Comparison of ENCODE assay signal across 17 mouse cellular contexts in the genomic region with DNA sequence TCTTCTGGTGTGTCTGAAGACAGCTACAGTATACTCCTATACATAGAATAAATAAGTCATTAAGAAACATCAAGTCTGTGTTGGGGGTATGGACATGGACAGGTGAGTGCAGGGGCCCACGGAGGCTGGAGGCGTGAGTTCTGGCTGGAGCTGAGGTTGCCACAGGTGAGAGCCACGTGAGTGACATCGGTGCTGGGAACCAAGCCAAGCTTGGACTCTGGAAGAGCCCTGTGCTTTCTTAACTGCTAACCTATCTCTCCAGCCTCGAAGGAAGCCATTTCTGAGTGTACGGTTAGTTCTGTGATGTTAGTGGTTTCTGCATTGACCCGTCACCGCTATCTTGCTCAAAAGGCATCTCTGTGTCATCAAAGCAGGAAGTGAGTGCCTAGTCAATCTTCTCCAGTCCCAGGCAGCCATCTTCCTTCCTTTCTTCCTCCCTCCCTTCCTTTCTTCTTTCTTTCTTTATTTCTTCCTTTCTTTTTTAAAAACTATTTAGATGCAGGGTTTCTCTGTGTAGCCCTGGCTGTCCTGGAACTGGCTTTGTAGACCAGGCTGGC. TPM values are rescaled to one million over a fixed set of nuclear protein-coding genes. Genes with fewer than 3 reads are reported as not detected.
DNase-seq lines count a peak whose midpoint lies in the region; ATAC-seq lines count a peak whose summit lies in the region.
"Had no signal": no experiment of that assay in that cellular context is flagged by ENCODE, and none has a peak within 500 bp of the region (broad histone marks: within the 10 kb centered on the region; RNA-seq: fewer than 3 reads in every experiment).

No protein-coding gene starts in this region.

- peaks cover 75% of the 10 kb centered on the region for H3K4me1 ChIP-seq in heart, embryonic 13.5 days
- H3K4me1 ChIP-seq in liver, embryonic 13.5 days (replicated peaks), result peaks cover 91% of the 10 kb centered on the region

- H3K27me3 ChIP-seq in heart, embryonic 13.5 days (replicated peaks), result no peaks in the 10 kb centered on the region
- H3K27me3 ChIP-seq in liver, embryonic 13.5 days, result no peaks in the 10 kb centered on the region
- H3K27me3 ChIP-seq: heart, embryonic 15.5 days; kidney, embryonic 15.5 days had no signal

- 62% methylated on average over 8 of the region's 8 CpGs for WGBS in heart, embryonic 13.5 days
- WGBS in liver, embryonic 13.5 days (ENCODE audit: insufficient replicate concordance), result 36% methylated on average over 8 of the region's 8 CpGs

- peak overlapping the region; percentile 29; the same call in 1 of the 2 replicates for H3K27ac ChIP-seq in heart, embryonic 13.5 days (replicated peaks)
- peak overlapping the region; percentile 100 for H3K27ac ChIP-seq in liver, embryonic 13.5 days
- H3K27ac ChIP-seq: forebrain, embryonic 13.5 days; hindbrain, embryonic 12.5 days; kidney, embryonic 15.5 days; layer of hippocampus, adult 2 months; limb, embryonic 10.5 days; midbrain, embryonic 12.5 days; neural tube, embryonic 13.5 days had no signal

- H3K9me3 ChIP-seq in heart, embryonic 13.5 days, result no peaks in the 10 kb centered on the region
- no peaks in the 10 kb centered on the region for H3K9me3 ChIP-seq in liver, embryonic 13.5 days (replicated peaks)
- H3K9me3 ChIP-seq: forebrain, embryonic 13.5 days; heart, embryonic 15.5 days; hindbrain, embryonic 12.5 days; kidney, embryonic 15.5 days; limb, embryonic 10.5 days; midbrain, embryonic 12.5 days; neural tube, embryonic 13.5 days had no signal

- H3K4me2 ChIP-seq in heart, embryonic 13.5 days, result no peak overlapping the region
- H3K4me2 ChIP-seq in liver, embryonic 13.5 days, result no peak overlapping the region
- H3K4me2 ChIP-seq: forebrain, embryonic 13.5 days; heart, embryonic 15.5 days; hindbrain, embryonic 12.5 days; kidney, embryonic 15.5 days; midbrain, embryonic 12.5 days; neural tube, embryonic 13.5 days had no signal

- peaks cover 10% of the 10 kb centered on the region; the same call in 1 of the 2 replicates for H3K36me3 ChIP-seq in heart, embryonic 13.5 days
- H3K36me3 ChIP-seq in liver, embryonic 13.5 days, result no peaks in the 10 kb centered on the region
- H3K36me3 ChIP-seq: heart, embryonic 15.5 days; hindbrain, embryonic 12.5 days; kidney, embryonic 15.5 days; midbrain, embryonic 12.5 days; neural tube, embryonic 13.5 days had no signal

- no peak for DNase-seq in heart, postnatal 4 days
- DNase-seq in testis, postnatal 10 days (ENCODE audit: low spot score), result peak; percentile 46
- no peak for DNase-seq in testis, postnatal 14 days (ENCODE audit: low spot score)
- no peak for DNase-seq in liver, embryonic 13.5 days
- DNase-seq in B cell, adult 2 months, result no peak
- no peak for DNase-seq in urinary bladder, postnatal 25 days (ENCODE audit: low spot score)
- DNase-seq in gastrocnemius, postnatal 25 days, result no peak
- DNase-seq: thymus, postnatal 36 days had no signal

- H3K4me3 ChIP-seq in heart, embryonic 13.5 days, result no peak overlapping the region
- no peak overlapping the region for H3K4me3 ChIP-seq in liver, embryonic 13.5 days (replicated peaks)
- H3K4me3 ChIP-seq: forebrain, embryonic 13.5 days; heart, embryonic 15.5 days; hindbrain, embryonic 12.5 days; kidney, embryonic 15.5 days; layer of hippocampus, adult 2 months; limb, embryonic 10.5 days; midbrain, embryonic 12.5 days; neural tube, embryonic 13.5 days had no signal

- no peak overlapping the region for H3K9ac ChIP-seq in heart, embryonic 13.5 days
- H3K9ac ChIP-seq in liver, embryonic 13.5 days, result no peak overlapping the region
- H3K9ac ChIP-seq: forebrain, embryonic 13.5 days; heart, embryonic 15.5 days; hindbrain, embryonic 12.5 days; kidney, embryonic 15.5 days; midbrain, embryonic 12.5 days; neural tube, embryonic 13.5 days had no signal

- ATAC-seq in heart, embryonic 13.5 days (ENCODE audit: extremely low read depth, insufficient number of reproducible peaks, low FRiP score, low TSS enrichment), result no peak
- no peak for ATAC-seq in liver, embryonic 13.5 days (ENCODE audit: low read depth)
- ATAC-seq: forebrain, embryonic 13.5 days had no signal

RNA-seq across cellular contexts. Expression of gene Arhgap23, which starts 17.7 kb away (rescaled TPM):
- 6.6 and 6.9 TPM in 2 replicates for polyA plus RNA-seq in heart, embryonic 13.5 days (2015; fragmentation: Nextera tagmentation; extraction: Ambion mirVana)
- 10 to 100 TPM; 51.0 to 52.3 TPM for total RNA-seq in heart, postnatal 4 days (2021)
- 6.2 and 6.8 TPM in 2 replicates for polyA plus RNA-seq in liver, embryonic 13.5 days (2015; fragmentation: Nextera tagmentation; extraction: Ambion mirVana)
- 1 to 10 TPM; 6.5 to 7.1 TPM for total RNA-seq in gastrocnemius, postnatal 25 days (2021)

Comparison
In these comparisons a context has a peak if more than half of its experiments do, and no peak if none do; other contexts are left out.
1. RNA of gene Arhgap23, which starts 17.7 kb away (total RNA-seq): 51.0 to 52.3 TPM in heart, postnatal 4 days; 6.5 to 7.1 TPM in gastrocnemius, postnatal 25 days; every median in the first group is over 4 times any median in the second.